Mouse (Mus musculus): ENCODE data around the gene Ebf3.

DNA sequence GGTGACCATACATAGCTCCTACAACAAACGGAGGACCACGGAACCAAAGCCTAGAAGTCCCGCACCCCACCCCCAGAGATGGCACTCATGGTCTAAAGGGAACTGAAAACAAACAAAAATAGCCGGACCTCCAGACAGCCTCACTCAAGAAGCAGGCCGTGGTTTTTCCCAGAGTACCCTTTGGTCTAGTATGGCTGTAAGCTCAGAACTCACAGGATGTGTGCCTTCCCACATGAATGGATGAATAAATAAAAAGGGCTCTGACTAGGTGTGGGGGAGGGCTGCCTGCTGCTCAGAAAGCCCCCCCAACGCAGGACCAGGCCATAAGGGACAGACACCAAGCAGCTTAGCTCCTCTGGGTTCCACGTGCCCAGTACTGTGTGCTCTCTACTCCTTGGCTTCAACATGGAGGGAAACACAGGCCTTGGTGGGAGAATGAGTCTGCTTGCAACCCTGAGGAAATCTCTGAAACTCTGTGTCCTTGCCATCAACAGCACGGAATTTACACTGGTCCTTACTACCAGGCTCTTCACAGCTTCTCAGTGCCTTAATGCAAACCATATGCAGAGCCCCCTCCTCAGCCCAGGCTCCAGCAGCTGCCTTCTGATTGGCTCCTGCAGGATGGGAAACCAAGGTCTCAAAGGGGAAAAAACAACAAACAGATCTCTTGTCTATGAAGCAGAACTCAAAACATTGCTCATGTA is 45.6 kb downstream of the Ebf3 start:
- TF ChIP-seq POLR2A (IDR thresholded peaks at IDR 0.05; ENCODE audit: insufficient read length, low read depth) (no peak), CEBPB (IDR thresholded peaks at IDR 0.05; ENCODE audit: insufficient read depth, poor library complexity, severe bottlenecking) (no peak), TCF12 (IDR thresholded peaks at IDR 0.05; ENCODE audit: insufficient read depth, poor library complexity, severe bottlenecking) (no peak), MAX (IDR thresholded peaks at IDR 0.05; ENCODE audit: low read depth) (no peak), USF1 (IDR thresholded peaks at IDR 0.05; ENCODE audit: low read depth) (no peak), MYOD1 (IDR thresholded peaks at IDR 0.05; ENCODE audit: control insufficient read depth in 1 of 3, insufficient read length in 2 of 3, low read depth in 2 of 3) (no peak), POLR2AphosphoS2 (IDR thresholded peaks at IDR 0.05; ENCODE audit: insufficient read length, low read depth) (no peak)

Data from myocyte (in vitro differentiated cells).